Mouse (Mus musculus): ENCODE measurements at regions not wholly inside any gene's neighbourhood (a gene's known extent, or its start where the extent isn't known, plus 50 kb on each side); places are given as distances from the start of the nearest gene placed in this dataset.

- DNase-seq, result no peak
These were observed 130.0 kb upstream of the N6amt1 start for GRCm38 (mm10) chr16:87224024-87224423.

- no peak for DNase-seq
These were observed 133.4 kb upstream of the N6amt1 start for GRCm38 (mm10) chr16:87220611-87221010.

GRCm38 (mm10) chr16:87220201-87220600, 133.8 kb upstream of the N6amt1 start:
- no peak for DNase-seq

GRCm38 (mm10) chr16:87207875-87208274, 146.1 kb upstream of the N6amt1 start:
- DNase-seq, result no peak

GRCm38 (mm10) chr16:87190471-87190870, 163.5 kb upstream of the N6amt1 start:
- no peak for DNase-seq

- DNase-seq, result no peak
These were observed 165.2 kb upstream of the N6amt1 start for GRCm38 (mm10) chr16:87188737-87189136.

GRCm38 (mm10) chr16:87172395-87172794, 181.6 kb upstream of the N6amt1 start:
- no peak for DNase-seq

GRCm38 (mm10) chr16:87139301-87139700, 214.7 kb upstream of the N6amt1 start:
- DNase-seq, result no peak

GRCm38 (mm10) chr16:87136503-87136902, 217.5 kb upstream of the N6amt1 start:
- DNase-seq, result no peak

- DNase-seq, result no peak
These were observed 219.5 kb upstream of the N6amt1 start for GRCm38 (mm10) chr16:87134452-87134851.

GRCm38 (mm10) chr16:87133874-87134273, 220.1 kb upstream of the N6amt1 start:
- no peak for DNase-seq

- DNase-seq, result no peak
These were observed 221.9 kb upstream of the N6amt1 start for GRCm38 (mm10) chr16:87132082-87132481.

GRCm38 (mm10) chr16:87130733-87131640, 223.0 kb upstream of the N6amt1 start:
- no peak for DNase-seq

- no peak for DNase-seq
These were observed 225.0 kb upstream of the N6amt1 start for GRCm38 (mm10) chr16:87129021-87129420.

- peak; percentile 8 for DNase-seq
These were observed 225.8 kb upstream of the N6amt1 start for GRCm38 (mm10) chr16:87128230-87128629.

GRCm38 (mm10) chr16:87124519-87124918, 229.5 kb upstream of the N6amt1 start:
- no peak for DNase-seq

- DNase-seq, result no peak
These were observed 250.4 kb upstream of the N6amt1 start for GRCm38 (mm10) chr16:87103599-87103998.

GRCm38 (mm10) chr16:87102057-87102456, 251.9 kb upstream of the N6amt1 start:
- no peak for DNase-seq

GRCm38 (mm10) chr16:87092011-87092410, 262.0 kb upstream of the N6amt1 start:
- no peak for DNase-seq

- no peak for DNase-seq
These were observed 264.7 kb upstream of the N6amt1 start for GRCm38 (mm10) chr16:87089322-87089721.

GRCm38 (mm10) chr16:87083505-87083904, 270.5 kb upstream of the N6amt1 start:
- DNase-seq, result no peak

GRCm38 (mm10) chr16:87077385-87077784, 276.6 kb upstream of the N6amt1 start:
- DNase-seq, result no peak

- no peak for DNase-seq
These were observed 284.7 kb upstream of the N6amt1 start for GRCm38 (mm10) chr16:87069294-87069693.

GRCm38 (mm10) chr16:87067981-87068380, 286.0 kb upstream of the N6amt1 start:
- DNase-seq, result no peak

GRCm38 (mm10) chr16:87067523-87067922, 286.5 kb upstream of the N6amt1 start:
- no peak for DNase-seq
